Mouse (Mus musculus) erythroblast, embryonic 14.5 days (primary cell): ENCODE results near the gene Ror1.

Experiments used
- GATA1 ChIP-seq: IDR thresholded peaks from 2 replicates; pipeline ENCODE4 v1.6.1; 2012; ENCODE audit warnings: low read length, inconsistent platforms, mixed read lengths
- TAL1 ChIP-seq: IDR thresholded peaks from 3 replicates; pipeline ENCODE4 v1.6.1; 2012; ENCODE audit warnings: low read length, inconsistent platforms, mixed read lengths

DNA sequence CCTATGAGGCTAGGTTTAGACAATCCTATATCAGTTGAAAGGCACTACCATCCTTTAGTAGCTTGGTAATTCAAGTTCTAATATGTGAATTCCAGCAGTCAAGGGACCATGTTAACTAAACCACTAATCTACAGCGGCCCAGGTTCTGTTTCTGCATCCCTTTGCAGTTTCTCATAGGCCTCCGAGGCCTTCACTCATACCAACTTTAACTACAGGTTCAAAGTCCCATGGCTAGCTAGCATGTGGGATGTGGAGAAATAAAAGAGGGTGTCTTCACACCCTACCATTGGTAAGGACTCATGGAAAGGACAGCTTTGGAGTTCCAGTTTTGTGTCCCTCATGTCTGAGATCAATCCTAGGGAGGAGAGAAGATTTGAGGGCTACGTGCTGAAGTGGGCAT, 60.1 kb downstream of the Ror1 start:
- no peak for TF ChIP-seq GATA1
- TF ChIP-seq TAL1 = no peak
